In the genomic region with DNA sequence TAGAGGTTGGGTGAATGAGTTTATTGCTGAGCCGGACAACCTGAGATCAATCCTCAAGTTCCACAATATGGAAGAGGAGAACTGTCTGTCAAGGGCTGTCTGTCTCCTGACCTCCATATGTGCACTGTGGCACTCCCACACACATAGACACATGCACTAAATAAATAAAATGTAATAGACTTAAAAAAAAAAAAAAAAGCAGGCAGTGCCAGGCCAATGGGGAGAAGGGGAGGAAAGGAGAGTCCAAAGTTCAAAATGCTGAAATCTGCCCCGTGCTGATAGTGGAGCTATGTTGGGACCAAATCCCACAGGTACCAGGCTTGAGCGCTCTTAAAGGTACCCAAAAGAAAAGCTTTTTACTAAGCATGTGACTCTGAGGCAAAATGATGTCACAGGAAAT, we compare ENCODE assay signal across 33 mouse cellular contexts. TPM values are rescaled to one million over a fixed set of nuclear protein-coding genes. Genes with fewer than 3 reads are reported as not detected.
A peak's percentile ranks its signal among the peaks of the same experiment; 100 is the strongest.
DNase-seq lines count a peak whose midpoint lies in the region; ATAC-seq and TF ChIP-seq lines count a peak whose summit lies in the region.
"Had no signal": no experiment of that assay in that cellular context is flagged by ENCODE, and none has a peak within 500 bp of the region (broad histone marks: within the 10 kb centered on the region; RNA-seq: fewer than 3 reads in every experiment).

No protein-coding gene starts in this region.

- H3K4me1 ChIP-seq in liver, adult 2 months (ENCODE audit: control insufficient read depth, insufficient read depth, low read length), result peaks cover 37% of the 10 kb centered on the region
- H3K4me1 ChIP-seq in liver, embryonic 11.5 days (replicated peaks; ENCODE audit: control insufficient read depth, insufficient read depth, low read length), result no peaks in the 10 kb centered on the region
- H3K4me1 ChIP-seq in intestine, embryonic 16.5 days (ENCODE audit: control insufficient read depth, insufficient read depth, low read length), result peaks cover 24% of the 10 kb centered on the region
- H3K4me1 ChIP-seq in liver, postnatal 0 days (ENCODE audit: insufficient read depth), result peaks cover 33% of the 10 kb centered on the region

- H3K4me2 ChIP-seq in liver, embryonic 11.5 days, result no peak overlapping the region
- no peak overlapping the region for H3K4me2 ChIP-seq in intestine, embryonic 16.5 days (ENCODE audit: low read depth, low read length)
- no peak overlapping the region for H3K4me2 ChIP-seq in liver, postnatal 0 days (ENCODE audit: low read depth, low read length)
- H3K4me2 ChIP-seq: embryonic facial prominence, embryonic 15.5 days; forebrain, embryonic 12.5 days; heart, embryonic 13.5 days; hindbrain, embryonic 15.5 days; kidney, embryonic 15.5 days; limb, embryonic 15.5 days; midbrain, embryonic 13.5 days; neural tube, embryonic 13.5 days had no signal

- peak; percentile 81 for TF ChIP-seq EP300 in liver, postnatal 0 days (IDR thresholded peaks at IDR 0.05; ENCODE audit: low read depth)

- DNase-seq in liver, adult 2 months (ENCODE audit: extremely low read depth, low read depth, low spot score), result peak; percentile 95
- no peak for DNase-seq in liver, embryonic 11.5 days (ENCODE audit: low spot score)
- DNase-seq in liver, postnatal 0 days, result peak; percentile 51
- DNase-seq in lung, postnatal 4 days, result no peak
- no peak for DNase-seq in lung, postnatal 36 days
- DNase-seq in left cerebral cortex, postnatal 36 days (ENCODE audit: low spot score in 2 of 2), result no peak
- DNase-seq: adrenal gland, postnatal 25 days; cerebellum, adult 18-20 months; cerebellum, postnatal 10 days; forebrain, postnatal 0 days; heart, postnatal 10 days; layer of hippocampus, postnatal 36 days; right cerebral cortex, postnatal 14 days; thymus, postnatal 4 days had no signal

- no peaks in the 10 kb centered on the region for H3K9me3 ChIP-seq in liver, embryonic 11.5 days (ENCODE audit: control insufficient read depth, low read length)
- no peaks in the 10 kb centered on the region for H3K9me3 ChIP-seq in intestine, embryonic 16.5 days (ENCODE audit: control insufficient read depth, low read length)
- no peaks in the 10 kb centered on the region for H3K9me3 ChIP-seq in liver, postnatal 0 days (ENCODE audit: low read length)
- H3K9me3 ChIP-seq: embryonic facial prominence, embryonic 10.5 days; embryonic facial prominence, embryonic 15.5 days; forebrain, embryonic 12.5 days; heart, embryonic 13.5 days; hindbrain, embryonic 15.5 days; kidney, embryonic 15.5 days; limb, embryonic 10.5 days; limb, embryonic 15.5 days; midbrain, embryonic 13.5 days; neural tube, embryonic 13.5 days had no signal

- no peak overlapping the region for H3K4me3 ChIP-seq in liver, adult 2 months (ENCODE audit: insufficient read depth, low read depth, low read length)
- H3K4me3 ChIP-seq in liver, embryonic 11.5 days (ENCODE audit: low read depth, low read length), result no peak overlapping the region
- H3K4me3 ChIP-seq in intestine, embryonic 16.5 days (ENCODE audit: low read length), result no peak overlapping the region
- H3K4me3 ChIP-seq in liver, postnatal 0 days (ENCODE audit: low read depth, low read length), result no peak overlapping the region
- H3K4me3 ChIP-seq: embryonic facial prominence, embryonic 10.5 days; embryonic facial prominence, embryonic 15.5 days; forebrain, embryonic 12.5 days; heart, embryonic 13.5 days; hindbrain, embryonic 15.5 days; kidney, embryonic 15.5 days; limb, embryonic 10.5 days; limb, embryonic 15.5 days; midbrain, embryonic 13.5 days; neural tube, embryonic 13.5 days had no signal

- peak overlapping the region; percentile 97 for H3K27ac ChIP-seq in liver, adult 2 months (replicated peaks; ENCODE audit: insufficient read depth, low read depth, low read length)
- H3K27ac ChIP-seq in liver, embryonic 11.5 days (ENCODE audit: low read depth, low read length), result no peak overlapping the region
- no peak overlapping the region for H3K27ac ChIP-seq in intestine, embryonic 16.5 days (ENCODE audit: low read length)
- peak overlapping the region; percentile 97 for H3K27ac ChIP-seq in liver, postnatal 0 days (ENCODE audit: low read depth)
- H3K27ac ChIP-seq: embryonic facial prominence, embryonic 10.5 days; embryonic facial prominence, embryonic 15.5 days; forebrain, embryonic 12.5 days; heart, embryonic 13.5 days; hindbrain, embryonic 15.5 days; kidney, embryonic 15.5 days; limb, embryonic 10.5 days; limb, embryonic 15.5 days; macrophage; midbrain, embryonic 13.5 days; neural tube, embryonic 13.5 days had no signal

- WGBS in liver, adult 2 months, result 18% methylated on average over 3 of the region's 3 CpGs
- WGBS in liver, embryonic 11.5 days, result 77% methylated on average over 3 of the region's 3 CpGs
- 63% methylated on average over 3 of the region's 3 CpGs for whole genome bisulfite sequencing in intestine, embryonic 16.5 days
- WGBS in liver, postnatal 0 days (ENCODE audit: insufficient replicate concordance), result 44% methylated on average over 3 of the region's 3 CpGs

- 0 out of 2 replicates have a peak, but pooled peaks cover under 1% of the 10 kb centered on the region for H3K79me2 ChIP-seq in liver, adult 2 months (ENCODE audit: control insufficient read depth, insufficient read depth, low read length)

- no peak for TF ChIP-seq POLR2A in liver, adult 2 months (IDR thresholded peaks at IDR 0.05; ENCODE audit: extremely low read depth, insufficient read depth, low read length)

- H3K36me3 ChIP-seq in liver, adult 2 months (ENCODE audit: control insufficient read depth, insufficient read depth, low read length), result no peaks in the 10 kb centered on the region
- no peaks in the 10 kb centered on the region for H3K36me3 ChIP-seq in liver, embryonic 11.5 days (ENCODE audit: control insufficient read depth, insufficient read depth, low read length)
- no peaks in the 10 kb centered on the region for H3K36me3 ChIP-seq in intestine, embryonic 16.5 days (ENCODE audit: control insufficient read depth, insufficient read depth, low read length)
- H3K36me3 ChIP-seq in liver, postnatal 0 days (replicated peaks; ENCODE audit: insufficient read depth, low read length), result no peaks in the 10 kb centered on the region
- H3K36me3 ChIP-seq: embryonic facial prominence, embryonic 10.5 days; embryonic facial prominence, embryonic 15.5 days; forebrain, embryonic 12.5 days; heart, embryonic 13.5 days; hindbrain, embryonic 15.5 days; kidney, embryonic 15.5 days; limb, embryonic 10.5 days; limb, embryonic 15.5 days; midbrain, embryonic 13.5 days; neural tube, embryonic 13.5 days had no signal

- H3K27me3 ChIP-seq in liver, adult 2 months (ENCODE audit: control insufficient read depth, insufficient read depth, low read length), result no peaks in the 10 kb centered on the region
- H3K27me3 ChIP-seq in liver, embryonic 11.5 days (replicated peaks; ENCODE audit: control insufficient read depth, insufficient read depth, low read length), result peaks cover 51% of the 10 kb centered on the region
- H3K27me3 ChIP-seq in intestine, embryonic 16.5 days (replicated peaks; ENCODE audit: control insufficient read depth, insufficient read depth, low read length), result peaks cover 28% of the 10 kb centered on the region
- H3K27me3 ChIP-seq in liver, postnatal 0 days (ENCODE audit: insufficient read depth, low read length), result peaks cover 26% of the 10 kb centered on the region
- H3K27me3 ChIP-seq: hindbrain, embryonic 15.5 days had no signal

- intact Hi-C loops in left cerebral cortex, postnatal 36 days (cut with DNase I), result no loop called here

- no peak overlapping the region for H3K9ac ChIP-seq in liver, adult 2 months (ENCODE audit: low read depth, low read length)
- no peak overlapping the region for H3K9ac ChIP-seq in liver, embryonic 11.5 days (ENCODE audit: low read depth, low read length)
- H3K9ac ChIP-seq in intestine, embryonic 16.5 days (ENCODE audit: low read depth, low read length), result no peak overlapping the region
- no peak overlapping the region for H3K9ac ChIP-seq in liver, postnatal 0 days (replicated peaks)
- H3K9ac ChIP-seq: embryonic facial prominence, embryonic 15.5 days; forebrain, embryonic 12.5 days; forebrain, postnatal 0 days; heart, embryonic 13.5 days; hindbrain, embryonic 15.5 days; kidney, embryonic 15.5 days; limb, embryonic 15.5 days; midbrain, embryonic 13.5 days; neural tube, embryonic 13.5 days had no signal

- TF ChIP-seq CTCF in liver, adult 2 months (IDR thresholded peaks at IDR 0.05; ENCODE audit: low read depth, low read length), result no peak
- TF ChIP-seq CTCF in liver, postnatal 0 days (IDR thresholded peaks at IDR 0.05; ENCODE audit: low read depth), result no peak

- ATAC-seq in liver, embryonic 11.5 days (replicated peaks; ENCODE audit: low FRiP score), result no peak
- peak; percentile 26 for ATAC-seq in intestine, embryonic 16.5 days
- ATAC-seq in liver, postnatal 0 days, result peak; percentile 80
- ATAC-seq: forebrain, postnatal 0 days; inflammation-experienced regulatory T-cells, adult 6 months; midbrain, embryonic 13.5 days had no signal

RNA-seq across cellular contexts. Expression of a gene that starts 2.2 kb away (rescaled TPM):
- 3.2 and 6.6 TPM in 2 replicates for total RNA-seq in liver, adult 2 months (2014; rRNA removed)
- 17.0 and 27.2 TPM in 2 replicates for polyA plus RNA-seq in liver, adult 2 months (2012; rRNA removed)
- 0.21 and 0.29 TPM in 2 replicates for polyA plus RNA-seq in liver, embryonic 11.5 days (2014; fragmentation: Nextera tagmentation; extraction: Ambion mirVana)
- 6.8 and 8.2 TPM in 2 replicates for polyA plus RNA-seq in intestine, embryonic 16.5 days (2015; fragmentation: Nextera tagmentation; extraction: Ambion mirVana)
- polyA plus RNA-seq in liver, postnatal 0 days (2015; fragmentation: Nextera tagmentation; extraction: Ambion mirVana), result 6.4 and 8.3 TPM in 2 replicates
- 100 to 1,000 TPM; 175 to 206 TPM for total RNA-seq in left cerebral cortex, postnatal 36 days (2021)
- total RNA-seq: megakaryocyte-erythroid progenitor cell, adult 5-6 weeks had no signal
- polyA plus RNA-seq: inflammation-experienced regulatory T-cells, adult 6 months; macrophage had no signal

RNA-seq across cellular contexts. Expression of a gene that starts 44.2 kb away (rescaled TPM):
- total RNA-seq in liver, adult 2 months (2014; rRNA removed), result not detected in 2 replicates
- not detected in 2 replicates for polyA plus RNA-seq in liver, adult 2 months (2012; rRNA removed)
- 0.36 and 0.71 TPM in 2 replicates for polyA plus RNA-seq in liver, embryonic 11.5 days (2014; fragmentation: Nextera tagmentation; extraction: Ambion mirVana)
- 0.17 and 0.24 TPM in 2 replicates for polyA plus RNA-seq in intestine, embryonic 16.5 days (2015; fragmentation: Nextera tagmentation; extraction: Ambion mirVana)
- polyA plus RNA-seq in liver, postnatal 0 days (2015; fragmentation: Nextera tagmentation; extraction: Ambion mirVana), result 0.14 TPM in 1 of 2 replicates, not detected in the other
- under 1 TPM in 1 of 2 experiments, not detected in 1; 0.27 TPM for total RNA-seq in left cerebral cortex, postnatal 36 days (2021)
- total RNA-seq: adrenal gland, postnatal 25 days; hematopoietic stem cell, adult 5-6 weeks; megakaryocyte-erythroid progenitor cell, adult 5-6 weeks had no signal
- polyA plus RNA-seq: inflammation-experienced regulatory T-cells, adult 6 months; macrophage had no signal

RNA-seq across cellular contexts. Expression of a gene that starts 52.4 kb away (rescaled TPM):
- not detected in 2 replicates for total RNA-seq in liver, adult 2 months (2014; rRNA removed)
- polyA plus RNA-seq in liver, adult 2 months (2012; rRNA removed), result not detected in 2 replicates
- polyA plus RNA-seq in liver, embryonic 11.5 days (2014; fragmentation: Nextera tagmentation; extraction: Ambion mirVana), result 4.5 and 5.2 TPM in 2 replicates
- 0.32 TPM in 2 replicates for polyA plus RNA-seq in intestine, embryonic 16.5 days (2015; fragmentation: Nextera tagmentation; extraction: Ambion mirVana)
- 0.64 TPM in 1 of 2 replicates, not detected in the other for polyA plus RNA-seq in liver, postnatal 0 days (2015; fragmentation: Nextera tagmentation; extraction: Ambion mirVana)
- total RNA-seq in left cerebral cortex, postnatal 36 days (2021), result not detected
- total RNA-seq: adrenal gland, adult 18-20 months; adrenal gland, postnatal 25 days; heart, adult 8-10 months; heart, postnatal 10 days; hematopoietic stem cell, adult 5-6 weeks; layer of hippocampus, postnatal 36 days; megakaryocyte-erythroid progenitor cell, adult 5-6 weeks had no signal
- polyA plus RNA-seq: hindbrain, embryonic 15.5 days; inflammation-experienced regulatory T-cells, adult 6 months; large intestine, adult 2 months; macrophage; midbrain, embryonic 13.5 days; small intestine, adult 2 months had no signal

RNA-seq across cellular contexts. Expression of a gene that starts 55.5 kb away (rescaled TPM):
- total RNA-seq in liver, adult 2 months (2014; rRNA removed), result 0.09 and 0.27 TPM in 2 replicates
- polyA plus RNA-seq in liver, adult 2 months (2012; rRNA removed), result 0.30 and 0.34 TPM in 2 replicates
- polyA plus RNA-seq in liver, embryonic 11.5 days (2014; fragmentation: Nextera tagmentation; extraction: Ambion mirVana), result 0.41 and 0.49 TPM in 2 replicates
- polyA plus RNA-seq in intestine, embryonic 16.5 days (2015; fragmentation: Nextera tagmentation; extraction: Ambion mirVana), result 0.43 and 0.57 TPM in 2 replicates
- polyA plus RNA-seq in liver, postnatal 0 days (2015; fragmentation: Nextera tagmentation; extraction: Ambion mirVana), result 18.8 and 19.3 TPM in 2 replicates
- total RNA-seq in left cerebral cortex, postnatal 36 days (2021), result 10 to 100 TPM; 12.0 to 12.4 TPM

Comparison
In these comparisons a context has a peak if more than half of its experiments do, and no peak if none do; other contexts are left out.
1. DNase-seq: peak in liver, adult 2 months (single experiment) and liver, postnatal 0 days (single experiment); none in liver, embryonic 11.5 days (single experiment), lung, postnatal 4 days (0 of 2), lung, postnatal 36 days (single experiment) and left cerebral cortex, postnatal 36 days (0 of 2).
2. H3K27ac ChIP-seq: peak in liver, adult 2 months (single experiment) and liver, postnatal 0 days (single experiment); none in liver, embryonic 11.5 days (single experiment) and intestine, embryonic 16.5 days (single experiment).